Mouse (Mus musculus): ENCODE measurements around the gene Taok3. TPM values are rescaled to one million over a fixed set of nuclear protein-coding genes. Genes with fewer than 3 reads are reported as not detected.

Taok3 gene
- total and polyA plus RNA-seq, 3 experiments: 32.1 to 79.2 TPM; not detected in 1

GRCm38 (mm10) chr5:117304947-117305346 is 185.0 kb downstream of the Taok3 start:
- Histone ChIP-seq H3K4me3 (ENCODE audit: control insufficient read depth in 1 of 2, insufficient read depth in 1 of 2, low read depth in 2 of 2, low read length in 2 of 2) (no peak overlapping the region), H3K79me2 (ENCODE audit: control insufficient read depth, insufficient read depth, low read length, poor library complexity) (no peaks in the 10 kb centered on the region), H3K27me3 (ENCODE audit: control insufficient read depth in 1 of 2, insufficient read depth in 2 of 2, low read length in 2 of 2) (no peaks in the 10 kb centered on the region), H3K9ac (ENCODE audit: control insufficient read depth, low read depth, low read length, poor library complexity, severe bottlenecking) (no peak overlapping the region), H3K9me3 (replicated peaks; ENCODE audit: insufficient read depth, low read length) (no peaks in the 10 kb centered on the region), H3K27ac (ENCODE audit: control insufficient read depth, low read depth, low read length) (no peak overlapping the region), H3K4me1 (ENCODE audit: control insufficient read depth in 1 of 2, insufficient read depth in 2 of 2, low read length in 2 of 2) (no peaks in the 10 kb centered on the region), H3K36me3 (ENCODE audit: control insufficient read depth in 1 of 2, insufficient read depth in 2 of 2, low read length in 2 of 2) (no peaks in the 10 kb centered on the region)
- TF ChIP-seq ZC3H11A (IDR thresholded peaks at IDR 0.05; ENCODE audit: low read depth, low read length): peak; percentile 54
- TF ChIP-seq GATA1 (IDR thresholded peaks at IDR 0.05; ENCODE audit: low read depth, low read length): peak; percentile 79
- no peak for TF ChIP-seq MEF2A (IDR thresholded peaks at IDR 0.05; ENCODE audit: extremely low read depth, insufficient replicate concordance, low read depth, low read length, poor library complexity, severe bottlenecking)
- 0 out of 2 replicates have a peak, but pooled peaks have one; percentile 9 for TF ChIP-seq ETS1 (IDR thresholded peaks at IDR 0.05; ENCODE audit: low read depth, low read length)
- TF ChIP-seq MXI1 (IDR thresholded peaks at IDR 0.05; ENCODE audit: low read depth, low read length): 0 out of 2 replicates have a peak, but pooled peaks have one; percentile 20
- TF ChIP-seq CTCF (IDR thresholded peaks at IDR 0.05 in 2 of 3, conservative IDR thresholded peaks at IDR 0.05 in 1 of 3; ENCODE audit: control insufficient read depth in 1 of 3, insufficient read depth in 1 of 3, low read depth in 2 of 3, low read length in 3 of 3, poor library complexity in 1 of 3, severe bottlenecking in 1 of 3): peak; percentile 74 to 89 (median 82)
- no peak for TF ChIP-seq MYB (IDR thresholded peaks at IDR 0.05; ENCODE audit: low read depth, low read length)
- peak; percentile 71 for TF ChIP-seq RAD21 (IDR thresholded peaks at IDR 0.05; ENCODE audit: low read depth, low read length)
- no peak for TF ChIP-seq USF2 (IDR thresholded peaks at IDR 0.05; ENCODE audit: borderline replicate concordance in 1 of 2, insufficient read depth in 1 of 2, low read depth in 1 of 2, low read length in 2 of 2)
- TF ChIP-seq EP300 (IDR thresholded peaks at IDR 0.05; ENCODE audit: low read depth in 1 of 2, low read length in 2 of 2): peak in 1 of 2 experiments; percentile 8; a peak in 1 of 4 replicates
- TF ChIP-seq SMC3 (IDR thresholded peaks at IDR 0.05; ENCODE audit: low read depth, low read length): peak; percentile 79
- peak; percentile 84 for DNase-seq (ENCODE audit: low read depth, low spot score)

GRCm38 (mm10) chr5:117305754-117306153 is 185.8 kb downstream of the Taok3 start:
- H3K27me3 ChIP-seq (ENCODE audit: control insufficient read depth in 1 of 2, insufficient read depth in 2 of 2, low read length in 2 of 2): no peaks in the 10 kb centered on the region
- no peaks in the 10 kb centered on the region for H3K79me2 ChIP-seq (ENCODE audit: control insufficient read depth, insufficient read depth, low read length, poor library complexity)
- no peaks in the 10 kb centered on the region for H3K9me3 ChIP-seq (replicated peaks; ENCODE audit: insufficient read depth, low read length)
- DNase-seq (ENCODE audit: low read depth, low spot score): no peak
- no peak overlapping the region for H3K4me3 ChIP-seq (ENCODE audit: control insufficient read depth in 1 of 2, insufficient read depth in 1 of 2, low read depth in 2 of 2, low read length in 2 of 2)
- TF ChIP-seq CTCF (IDR thresholded peaks at IDR 0.05 in 2 of 3, conservative IDR thresholded peaks at IDR 0.05 in 1 of 3; ENCODE audit: control insufficient read depth in 1 of 3, insufficient read depth in 1 of 3, low read depth in 2 of 3, low read length in 3 of 3, poor library complexity in 1 of 3, severe bottlenecking in 1 of 3) (peak in 1 of 3 experiments; percentile 28; a peak in 2 of 6 replicates), GABPA (IDR thresholded peaks at IDR 0.05; ENCODE audit: low read depth, low read length) (no peak), CHD1 (IDR thresholded peaks at IDR 0.05; ENCODE audit: low read depth, low read length) (no peak), RAD21 (IDR thresholded peaks at IDR 0.05; ENCODE audit: low read depth, low read length) (peak; percentile 14; the same call in 1 of the 2 replicates), RCOR1 (IDR thresholded peaks at IDR 0.05; ENCODE audit: low read depth, low read length) (no peak), ZC3H11A (IDR thresholded peaks at IDR 0.05; ENCODE audit: low read depth, low read length) (peak; percentile 2; the same call in 1 of the 2 replicates), MYB (IDR thresholded peaks at IDR 0.05; ENCODE audit: low read depth, low read length) (no peak)
- H3K9ac ChIP-seq (ENCODE audit: control insufficient read depth, low read depth, low read length, poor library complexity, severe bottlenecking): no peak overlapping the region
- H3K27ac ChIP-seq (ENCODE audit: control insufficient read depth, low read depth, low read length): no peak overlapping the region
- no peaks in the 10 kb centered on the region for H3K36me3 ChIP-seq (ENCODE audit: control insufficient read depth in 1 of 2, insufficient read depth in 2 of 2, low read length in 2 of 2)
- H3K4me1 ChIP-seq (ENCODE audit: control insufficient read depth in 1 of 2, insufficient read depth in 2 of 2, low read length in 2 of 2): no peaks in the 10 kb centered on the region
